Mouse (Mus musculus) megakaryocyte progenitor cell, adult 5-6 weeks (primary cell): Measurements from ENCODE around the gene Mon2. TPM values are rescaled to one million over a fixed set of nuclear protein-coding genes. Genes with fewer than 3 reads are reported as not detected.
A peak's percentile ranks its signal among the peaks of the same experiment; 100 is the strongest.

Experiments
- ATAC-seq: replicated peaks from 2 replicates; pipeline ENCODE4 v1.8.0; 2016; ENCODE audit warnings: mild to moderate bottlenecking, moderate TSS enrichment, inconsistent platforms; ENCODE audit not compliant: poor library complexity
- total RNA-seq, 2 experiments: library from RNA; stranded (forward) in 1 of 2; stranded (reverse) in 1 of 2; fragments of 157-497, 149-512 nt in 1 of 2; fragments of 200-1000 nt in 1 of 2; gene quantifications; 2 replicates each; pipeline versions ENCODE4 v1.2.3 to v1.2.4; 2015 to 2017

Mon2 gene
- total RNA-seq, 2 experiments from 2014 or later: 45.4 to 48.0 TPM

- no peak for ATAC-seq
Observed at GRCm38 (mm10) chr10:122997852-122998251, 78.5 kb downstream of the Mon2 start.

DNA sequence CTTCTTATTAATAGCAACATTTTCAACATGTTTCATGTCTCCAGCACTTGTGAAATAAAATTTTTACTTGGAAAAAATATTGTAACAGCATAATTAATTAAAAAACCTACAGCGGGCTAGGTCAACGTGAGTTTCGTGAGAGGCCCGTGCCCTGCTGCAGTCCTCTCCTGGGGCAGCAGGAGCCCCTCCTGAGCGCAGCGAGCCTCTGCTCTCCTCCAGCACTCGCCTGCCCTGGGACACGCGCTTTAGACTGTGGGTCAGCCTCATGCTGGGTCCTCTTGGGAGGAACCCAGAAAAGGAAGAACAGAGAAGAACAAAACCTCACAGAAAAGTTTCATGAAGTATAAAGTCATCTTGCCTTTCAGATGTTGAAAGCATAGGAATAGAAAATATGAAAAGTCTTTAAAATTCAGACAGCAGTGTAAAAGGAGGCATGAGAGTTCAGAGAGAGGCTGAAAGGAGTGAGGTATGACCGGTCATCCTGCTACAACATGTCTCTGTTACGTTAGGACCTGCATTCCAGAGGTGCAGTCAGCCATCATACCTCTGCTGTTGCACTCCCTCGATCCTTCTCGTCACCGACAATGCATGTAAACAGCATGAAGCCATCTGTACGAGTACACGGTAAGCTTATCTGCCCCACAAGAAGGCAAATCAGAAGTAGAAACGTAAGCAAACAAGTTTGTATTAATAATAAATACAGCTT, 81.8 kb downstream of the Mon2 start:
- ATAC-seq: no peak

DNA sequence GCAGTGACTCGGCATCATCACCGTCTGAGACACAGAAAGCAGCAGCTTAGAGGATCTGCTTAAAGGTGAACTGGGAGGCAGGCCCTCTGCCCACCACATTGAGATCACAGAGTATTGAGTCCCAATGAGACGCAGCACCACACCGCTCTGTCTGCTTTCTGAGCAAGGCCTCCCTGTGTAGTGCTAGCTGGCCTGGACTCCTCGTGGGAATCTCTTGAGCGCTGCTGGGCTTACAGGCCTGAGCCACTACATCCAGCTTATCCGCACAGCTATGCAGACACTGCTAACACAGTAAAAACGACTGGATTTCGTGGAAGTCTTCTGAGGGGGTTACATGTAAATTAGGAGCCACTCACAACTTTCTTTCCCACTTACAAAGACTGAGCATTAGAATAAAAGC, 84.7 kb downstream of the Mon2 start:
- ATAC-seq: no peak

- ATAC-seq: no peak
Observed at GRCm38 (mm10) chr10:122991053-122991452, 85.3 kb downstream of the Mon2 start.

GRCm38 (mm10) chr10:122990606-122991005, 85.7 kb downstream of the Mon2 start:
- no peak for ATAC-seq

DNA sequence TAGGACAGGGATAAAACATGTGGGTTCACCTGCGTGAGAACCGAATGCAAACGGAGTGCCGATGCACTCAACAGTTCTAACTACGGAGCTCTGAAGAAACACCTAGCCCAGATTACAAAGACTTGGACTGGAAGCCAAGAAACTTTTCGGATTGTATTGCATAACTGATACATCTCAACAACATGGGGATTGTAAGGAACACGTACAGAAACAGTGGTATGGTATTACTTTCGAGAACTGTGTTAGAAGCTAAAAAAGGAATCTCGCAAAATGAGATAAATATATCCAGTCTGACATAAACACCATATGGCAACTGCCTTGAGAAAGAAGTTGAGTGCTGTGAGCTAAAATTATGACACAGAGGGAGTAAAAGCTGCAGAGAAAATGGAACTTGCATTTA, 86.4 kb downstream of the Mon2 start:
- no peak for ATAC-seq

- ATAC-seq: no peak
Observed at GRCm38 (mm10) chr10:122988372-122988771, 87.9 kb downstream of the Mon2 start.

- ATAC-seq: peak; percentile 60
Observed at GRCm38 (mm10) chr10:122987671-122988128, 88.6 kb downstream of the Mon2 start.

GRCm38 (mm10) chr10:122986320-122987225, 89.7 kb downstream of the Mon2 start:
- ATAC-seq: peak; percentile 43

GRCm38 (mm10) chr10:122985515-122986319, 90.6 kb downstream of the Mon2 start:
- peak; percentile 30 for ATAC-seq

DNA sequence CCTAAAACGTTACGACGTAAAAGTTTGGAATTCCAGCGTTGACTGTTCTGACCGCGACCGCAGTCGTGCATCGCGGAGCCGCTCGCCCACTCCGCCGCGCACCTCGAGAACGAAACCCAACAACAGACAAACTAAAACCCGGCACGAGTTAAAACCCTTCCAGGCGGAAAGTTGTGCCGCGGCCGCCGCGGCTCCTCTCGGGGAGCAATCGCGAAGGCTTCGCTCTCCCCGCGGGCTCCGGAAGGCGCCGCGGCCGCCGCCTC, 91.1 kb downstream of the Mon2 start:
- peak; percentile 7 for ATAC-seq

- no peak for ATAC-seq
Observed at GRCm38 (mm10) chr10:122984531-122985251, 91.6 kb downstream of the Mon2 start.

- no peak for ATAC-seq
Observed at GRCm38 (mm10) chr10:122983579-122984530, 92.5 kb downstream of the Mon2 start.

DNA sequence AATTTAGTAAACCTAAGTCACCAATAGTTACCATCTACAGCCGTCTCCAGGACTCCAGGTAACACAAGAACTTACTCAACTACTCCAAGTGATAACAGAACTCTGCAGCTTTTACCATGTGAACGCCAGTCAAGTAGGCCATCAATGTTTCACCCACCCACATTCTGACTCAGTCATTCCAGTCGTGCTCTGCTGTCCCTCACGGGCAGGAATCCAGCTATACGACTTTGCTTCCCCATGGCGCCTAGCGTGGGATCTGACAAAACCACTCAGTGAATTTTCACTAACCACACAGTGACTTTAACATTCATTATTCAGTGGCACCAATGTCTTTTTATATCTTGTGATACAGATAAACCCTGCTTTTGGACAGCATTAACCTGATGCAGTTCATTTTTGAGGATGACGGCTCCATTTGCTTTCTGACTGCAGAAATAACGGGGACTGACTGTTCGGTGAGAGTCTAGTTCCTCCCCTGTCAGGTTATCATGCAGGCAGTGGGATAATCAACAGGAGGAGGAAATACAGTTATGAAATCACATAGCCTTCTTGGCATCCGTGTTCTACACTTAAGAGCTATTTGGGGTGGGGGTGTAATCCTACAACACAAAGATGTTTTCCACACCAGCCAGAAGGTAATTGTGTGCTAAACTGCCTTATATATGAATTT, 93.3 kb downstream of the Mon2 start:
- no peak for ATAC-seq

DNA sequence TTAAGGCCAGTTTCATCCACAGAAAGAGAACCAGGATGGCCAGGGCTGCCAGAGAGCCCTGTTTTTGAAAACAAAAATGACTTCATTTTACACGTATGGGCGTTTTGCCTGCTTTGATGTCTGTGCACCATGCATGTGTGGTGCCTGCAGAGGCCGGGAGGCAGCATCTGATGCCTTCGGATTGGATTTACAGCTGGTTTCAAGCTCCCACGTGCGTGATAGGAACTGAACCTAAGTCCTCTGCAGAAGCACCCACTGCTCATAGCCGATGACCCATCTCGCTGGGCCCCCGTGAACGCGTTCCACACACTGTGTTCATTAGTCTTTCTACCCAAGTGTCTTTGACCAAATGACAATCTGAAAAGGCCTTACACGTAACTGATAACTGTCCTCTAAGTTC, 96.2 kb downstream of the Mon2 start:
- no peak for ATAC-seq

- ATAC-seq: no peak
Observed at GRCm38 (mm10) chr10:122979356-122979755, 96.9 kb downstream of the Mon2 start.

GRCm38 (mm10) chr10:122976038-122976437, 100.3 kb downstream of the Mon2 start:
- peak; percentile 82 for ATAC-seq

DNA sequence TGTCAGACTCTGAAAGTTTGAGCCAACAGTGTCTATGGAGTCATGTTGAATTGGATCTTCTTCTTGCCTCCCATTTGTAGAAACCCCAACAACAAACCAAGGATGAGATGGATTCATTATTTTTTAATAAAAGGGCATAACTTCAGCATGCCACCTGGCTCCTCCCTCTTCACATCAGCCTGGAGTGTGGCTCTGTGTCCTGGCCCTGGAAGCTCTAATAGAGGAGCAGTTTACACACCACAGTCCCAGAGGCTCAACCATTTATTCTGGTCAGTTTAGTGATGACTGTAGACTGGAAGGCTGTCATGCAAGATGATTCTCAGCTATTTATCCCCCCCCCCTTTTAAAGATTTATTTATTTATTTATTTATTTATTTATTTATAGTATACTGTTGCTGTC, 103.1 kb downstream of the Mon2 start:
- no peak for ATAC-seq

DNA sequence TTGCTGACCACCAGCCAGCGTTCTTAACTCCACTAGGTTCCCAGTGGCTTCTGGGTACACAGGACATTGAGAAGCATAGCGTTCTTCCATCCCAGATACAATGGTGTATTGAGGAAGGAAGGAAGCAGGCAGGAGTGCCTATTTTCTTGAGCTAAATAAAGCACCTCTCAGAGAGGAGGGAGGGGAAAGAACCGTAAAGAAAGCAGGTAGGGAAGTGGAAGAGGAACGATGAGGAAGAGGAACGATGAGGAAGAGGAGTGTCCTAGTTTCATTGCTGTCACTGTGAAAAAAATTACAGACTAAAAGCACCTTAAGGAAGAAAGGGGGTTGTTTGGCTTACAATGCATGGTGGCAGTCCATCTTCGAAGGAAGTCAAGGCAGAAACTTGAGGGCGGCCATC, 106.1 kb downstream of the Mon2 start:
- peak; percentile 37 for ATAC-seq
